Mouse (Mus musculus) ES-E14 (cell line): ENCODE data around the gene Fbh1. TPM values are rescaled to one million over a fixed set of nuclear protein-coding genes. Genes with fewer than 3 reads are reported as not detected.
A peak's percentile ranks its signal among the peaks of the same experiment; 100 is the strongest.

Source experiments
- DNase-seq: peaks from one replicate; pipeline ENCODE4 v3.0.0-alpha.2; 2013; ENCODE audit warnings: low read depth, low spot score
- H3K27ac ChIP-seq: 2 replicates; pipeline ENCODE4 v1.5.1; 2012; ENCODE audit warnings: low read depth, mild to moderate bottlenecking, low read length, moderate library complexity, mixed read lengths; ENCODE audit not compliant: poor library complexity, insufficient read depth, severe bottlenecking
- H3K36me3 ChIP-seq: 2 replicates; pipeline ENCODE4 v1.6.1; 2012; ENCODE audit warnings: mild to moderate bottlenecking, low read length, moderate library complexity, mixed read lengths; ENCODE audit not compliant: control insufficient read depth, poor library complexity, insufficient read depth, severe bottlenecking
- H3K4me1 ChIP-seq, 2 experiments: fragments of 150-350 bp in 1 of 2; sonication (generic) in 1 of 2; 2 replicates each; pipeline ENCODE4 v1.6.1; 2012; ENCODE audit warnings: low read length in 2 of 2, mild to moderate bottlenecking in 1 of 2, mixed read lengths in 1 of 2; ENCODE audit not compliant: control insufficient read depth in 2 of 2, insufficient read depth in 2 of 2, poor library complexity in 1 of 2
- H3K4me3 ChIP-seq, 2 experiments: fragments of 150-350 bp in 1 of 2; sonication (generic) in 1 of 2; 2 replicates each; pipeline ENCODE4 v1.5.1; 2012; ENCODE audit warnings: low read length in 2 of 2, low read depth in 1 of 2, mild to moderate bottlenecking in 1 of 2, mixed read lengths in 1 of 2; ENCODE audit not compliant: insufficient read depth in 1 of 2, poor library complexity in 1 of 2, severe bottlenecking in 1 of 2
- H3K9ac ChIP-seq: 2 replicates; pipeline ENCODE4 v1.6.1; 2012; ENCODE audit warnings: low read depth, mild to moderate bottlenecking, low read length, mixed read lengths; ENCODE audit not compliant: poor library complexity, insufficient read depth, severe bottlenecking
- H3K9me3 ChIP-seq: fragments of 150-350 bp; sonication (generic); 2 replicates; pipeline ENCODE4 v1.6.1; 2012; ENCODE audit warnings: low read depth, mild to moderate bottlenecking, low read length; ENCODE audit not compliant: control insufficient read depth, insufficient read depth
- CHD2 ChIP-seq: IDR thresholded peaks from 2 replicates; pipeline ENCODE4 v1.6.1; 2014; ENCODE audit warnings: mild to moderate bottlenecking, low read depth, low read length, inconsistent platforms
- HCFC1 ChIP-seq: IDR thresholded peaks from 2 replicates; pipeline ENCODE4 v1.6.1; 2012; ENCODE audit warnings: low read length, inconsistent platforms, borderline replicate concordance; ENCODE audit not compliant: insufficient read depth
- MAFK ChIP-seq: IDR thresholded peaks from 2 replicates; pipeline ENCODE4 v1.6.1; 2014; ENCODE audit warnings: mild to moderate bottlenecking, low read depth, low read length, inconsistent platforms; ENCODE audit not compliant: insufficient read depth
- ZC3H11A ChIP-seq: IDR thresholded peaks from 2 replicates; pipeline ENCODE4 v1.6.1; 2012; ENCODE audit warnings: low read depth, mild to moderate bottlenecking, inconsistent platforms, low read length, borderline replicate concordance
- ZNF384 ChIP-seq: IDR thresholded peaks from 2 replicates; pipeline ENCODE4 v1.6.1; 2012; ENCODE audit warnings: low read depth, low read length, inconsistent platforms
- in situ Hi-C, 2 experiments: fragments of 600-800 bp; cut with MboI; formaldehyde crosslinking; loops; one replicate each; pipeline ENCODE4 v1.15.1; 2025; ENCODE audit warnings: low sequenced_read_pairs in 2 of 2, inconsistent platforms in 1 of 2; ENCODE audit not compliant: unreplicated experiment in 2 of 2
- total RNA-seq: library from RNA; depleted of rRNA; stranded (reverse); fragments of 300-350 nt; gene quantifications from 2 replicates; pipeline ENCODE4 v1.2.3, GENCODE M21; 2012; rRNA removed

Gene Fbh1
- total RNA-seq, 1 experiment: 51.3 TPM

DNA sequence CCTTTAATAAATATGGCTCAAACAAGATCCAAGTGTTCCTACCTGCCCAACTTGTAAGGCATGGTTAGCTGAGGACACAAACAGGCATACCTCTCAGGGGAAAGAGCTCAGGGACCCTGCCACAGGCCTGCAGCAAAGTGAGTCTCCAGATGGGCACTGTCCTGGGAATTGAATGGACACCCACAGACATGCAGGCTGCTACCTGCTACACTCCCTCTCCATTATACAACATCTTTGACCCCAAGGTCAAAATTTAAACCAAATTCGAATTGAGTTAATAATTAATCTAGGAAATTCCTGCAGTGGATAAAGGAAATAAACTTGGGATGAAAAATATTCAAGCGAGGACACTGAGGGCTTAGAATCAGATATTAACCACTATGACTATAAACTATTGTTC is 81.5 kb downstream of the Fbh1 start:
- Histone ChIP-seq H3K27ac (no peak overlapping the region), H3K9me3 (no peaks in the 10 kb centered on the region), H3K36me3 (no peaks in the 10 kb centered on the region), H3K9ac (no peak overlapping the region), H3K4me1 (no peaks in the 10 kb centered on the region), H3K4me3 (no peak overlapping the region)
- TF ChIP-seq HCFC1: no peak
- TF ChIP-seq ZC3H11A: no peak
- no peak for TF ChIP-seq CHD2
- no peak for TF ChIP-seq ZNF384
- in situ Hi-C loops: no loop called here
- no peak for DNase-seq

DNA sequence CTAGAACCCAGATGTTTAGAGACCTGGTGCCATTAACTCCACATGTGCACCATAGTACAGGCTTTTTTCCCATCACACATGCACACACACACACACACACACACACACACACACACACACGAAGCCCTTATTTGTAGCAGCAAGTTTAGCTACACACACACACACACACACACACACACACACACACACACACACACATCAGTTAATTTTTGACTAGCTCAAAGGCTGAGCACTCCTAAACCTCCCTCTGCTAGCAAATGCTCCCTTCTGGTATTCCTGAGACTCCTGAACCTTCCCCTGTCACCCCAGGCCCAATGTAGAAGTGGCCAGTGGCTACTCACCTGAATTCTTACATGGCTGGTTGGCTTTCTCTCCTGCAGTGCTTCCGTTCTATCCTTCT is 83.3 kb downstream of the Fbh1 start:
- Histone ChIP-seq H3K4me3 (no peak overlapping the region), H3K4me1 (no peaks in the 10 kb centered on the region), H3K27ac (0 out of 2 replicates have a peak overlapping the region, but pooled peaks have one; percentile 40), H3K36me3 (no peaks in the 10 kb centered on the region), H3K9ac (no peak overlapping the region), H3K9me3 (no peaks in the 10 kb centered on the region)
- TF ChIP-seq CHD2: no peak
- no peak for TF ChIP-seq HCFC1
- TF ChIP-seq MAFK: no peak
- TF ChIP-seq ZC3H11A: no peak
- no peak for TF ChIP-seq ZNF384
- in situ Hi-C loops: no loop called here
- DNase-seq: no peak

GRCm38 (mm10) chr2:11693352-11693751 is 84.0 kb downstream of the Fbh1 start:
- TF ChIP-seq MAFK (no peak), CHD2 (no peak), ZNF384 (no peak), HCFC1 (no peak), ZC3H11A (no peak)
- no peak overlapping the region for H3K27ac ChIP-seq
- no peaks in the 10 kb centered on the region for H3K4me1 ChIP-seq
- no peaks in the 10 kb centered on the region for H3K9me3 ChIP-seq
- no peaks in the 10 kb centered on the region for H3K36me3 ChIP-seq
- no peak for DNase-seq
- no peak overlapping the region for H3K4me3 ChIP-seq
- in situ Hi-C loops: no loop called here
- H3K9ac ChIP-seq: no peak overlapping the region

Other genes starting within 250 kb of the Fbh1 start
- 18.9 and 19.6 TPM in 2 replicates for gene Pfkfb3, start 223.5 kb downstream of the Fbh1 start, total RNA-seq
- gene Rbm17, start 173.4 kb downstream of the Fbh1 start, total RNA-seq: 137 and 175 TPM in 2 replicates
- gene Gm17490, start 151.3 kb downstream of the Fbh1 start, total RNA-seq: not detected in 2 replicates
- gene Il2ra, start 134.8 kb downstream of the Fbh1 start, total RNA-seq: not detected in 2 replicates
- gene Il15ra, start 72.3 kb downstream of the Fbh1 start, total RNA-seq: 0.90 and 2.4 TPM in 2 replicates
- 33.6 and 44.6 TPM in 2 replicates for gene Ankrd16, start 294 bp upstream of the Fbh1 start, total RNA-seq